Mouse (Mus musculus) intestine, postnatal 0 days (tissue): ENCODE measurements around the gene Rtraf. TPM values are rescaled to one million over a fixed set of nuclear protein-coding genes. Genes with fewer than 3 reads are reported as not detected.

Experiments
- ATAC-seq: fragments of 200-750 bp; cut with Nextera tagmentation; 2 replicates; pipeline ENCODE4 v1.8.0; 2017; ENCODE audit warnings: mild to moderate bottlenecking, moderate TSS enrichment, moderate library complexity
- H3K27ac ChIP-seq: fragments of 300-500 bp; sonication (generic); 2 replicates; pipeline ENCODE4 v1.5.1; 2014; ENCODE audit warnings: mild to moderate bottlenecking, low read depth, low read length, moderate library complexity
- H3K27me3 ChIP-seq: fragments of 300-500 bp; sonication (generic); replicated peaks from 2 replicates; pipeline ENCODE4 v1.6.1; 2014; ENCODE audit warnings: low read length, mixed read lengths; ENCODE audit not compliant: control insufficient read depth, insufficient read depth
- H3K36me3 ChIP-seq: fragments of 300-500 bp; sonication (generic); 2 replicates; pipeline ENCODE4 v1.6.1; 2014; ENCODE audit warnings: mild to moderate bottlenecking, moderate library complexity; ENCODE audit not compliant: control insufficient read depth, insufficient read depth
- H3K4me1 ChIP-seq: fragments of 300-500 bp; sonication (generic); replicated peaks from 2 replicates; pipeline ENCODE4 v1.6.1; 2014; ENCODE audit warnings: antibody characterized with exemption, low read length, mixed read lengths; ENCODE audit not compliant: control insufficient read depth, insufficient read depth
- H3K4me2 ChIP-seq: fragments of 300-500 bp; sonication (generic); replicated peaks from 2 replicates; pipeline ENCODE4 v1.6.1; 2014; ENCODE audit warnings: low read depth, mild to moderate bottlenecking, moderate library complexity
- H3K4me3 ChIP-seq: fragments of 300-500 bp; sonication (generic); 2 replicates; pipeline ENCODE4 v1.5.1; 2014; ENCODE audit warnings: low read depth, low read length
- H3K9ac ChIP-seq: fragments of 300-500 bp; sonication (generic); 2 replicates; pipeline ENCODE4 v1.6.1; 2014; ENCODE audit warnings: mild to moderate bottlenecking, low read depth, low read length
- H3K9me3 ChIP-seq: fragments of 300-500 bp; sonication (generic); 2 replicates; pipeline ENCODE4 v1.6.1; 2016; ENCODE audit warnings: mixed run types; ENCODE audit not compliant: control insufficient read depth
- CTCF ChIP-seq: sonication (generic); IDR thresholded peaks from 2 replicates; pipeline ENCODE4 v1.5.1; 2016; ENCODE audit warnings: low read depth, mild to moderate bottlenecking, control low read depth, antibody characterized with exemption, moderate library complexity
- WGBS: fragments of 180-500 bp; shearing (Covaris S2); extraction: QIAGEN DNeasy Blood & Tissue Kit; methylation state at CpG from one replicate; pipeline ENCODE4 v1.1.7; 2014; 5-methylcytosine and 5-hydroxymethylcytosine counted together
- polyA plus RNA-seq: library from polyadenylated mRNA; unstranded; fragments of >200 nt; fragmentation: Nextera tagmentation; extraction: Ambion mirVana; gene quantifications from 2 replicates; pipeline ENCODE4 v1.2.1, GENCODE M21; 2015

The Rtraf gene
- polyA plus RNA-seq, 1 experiment from 2014 or later: 209 TPM

DNA sequence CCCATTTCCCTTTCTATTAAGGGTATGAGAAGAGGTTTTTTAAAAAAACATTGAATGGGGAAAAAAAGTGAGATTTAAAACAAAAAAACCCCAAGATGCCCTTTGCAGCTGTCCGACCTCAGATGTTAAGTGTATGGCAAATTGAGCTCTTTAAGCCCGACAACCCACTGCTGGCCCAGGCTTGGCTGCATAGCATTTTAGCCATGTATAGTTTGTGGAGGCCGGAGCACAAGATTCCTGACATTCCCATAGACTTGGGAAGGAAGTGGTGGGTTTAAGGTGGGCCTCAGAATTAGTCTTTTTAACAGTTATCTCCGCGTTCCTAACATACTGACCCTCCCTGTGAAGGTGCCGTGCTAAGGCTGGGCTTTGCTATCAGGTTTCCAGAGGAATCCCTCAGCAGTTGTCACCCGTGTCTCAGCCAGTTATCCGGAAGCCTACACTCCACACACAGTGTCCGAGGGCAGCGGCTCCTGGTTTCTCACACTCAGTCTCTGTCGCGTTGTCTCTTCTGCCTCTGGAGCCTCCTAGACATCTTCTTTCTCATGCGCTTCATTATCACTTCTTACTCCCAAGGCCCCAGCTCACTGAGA, 49.5 kb downstream of the Rtraf start:
- H3K4me1 ChIP-seq: no peaks in the 10 kb centered on the region
- peaks cover 10% of the 10 kb centered on the region for H3K36me3 ChIP-seq
- no peak overlapping the region for H3K4me3 ChIP-seq
- H3K27me3 ChIP-seq: no peaks in the 10 kb centered on the region
- no peak for ATAC-seq
- H3K4me2 ChIP-seq: no peak overlapping the region
- no peak overlapping the region for H3K9ac ChIP-seq
- no peaks in the 10 kb centered on the region for H3K9me3 ChIP-seq
- no peak for TF ChIP-seq CTCF
- WGBS: 80% methylated on average over 13 of the region's 13 CpGs
- H3K27ac ChIP-seq: no peak overlapping the region

DNA sequence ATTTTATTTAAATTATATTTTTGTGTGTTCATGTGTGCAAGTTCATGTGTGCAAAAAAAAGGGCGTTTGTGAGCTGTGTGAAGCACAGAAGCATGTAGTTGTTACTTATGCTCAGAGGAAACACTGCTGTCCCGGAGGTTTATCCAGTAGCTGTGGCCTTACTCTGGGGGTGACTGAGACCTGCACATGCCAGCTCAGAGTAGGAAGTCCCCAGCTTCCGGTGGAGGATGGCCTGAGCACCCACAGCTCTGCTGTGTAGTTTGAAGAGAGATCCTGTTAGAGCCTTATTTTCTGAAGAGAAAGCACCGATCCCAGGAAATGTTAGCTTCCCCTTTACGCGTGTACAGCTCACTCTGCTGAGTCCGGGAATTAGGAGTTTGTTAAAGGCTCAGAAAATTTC, 52.5 kb downstream of the Rtraf start:
- 74% methylated on average over 7 of the region's 7 CpGs for WGBS
- H3K27ac ChIP-seq: no peak overlapping the region
- no peak overlapping the region for H3K4me3 ChIP-seq
- H3K4me1 ChIP-seq: no peaks in the 10 kb centered on the region
- H3K9ac ChIP-seq: no peak overlapping the region
- no peaks in the 10 kb centered on the region for H3K27me3 ChIP-seq
- no peaks in the 10 kb centered on the region for H3K9me3 ChIP-seq
- H3K4me2 ChIP-seq: no peak overlapping the region
- ATAC-seq: no peak
- TF ChIP-seq CTCF: no peak
- H3K36me3 ChIP-seq: 0 out of 2 replicates have a peak, but pooled peaks cover 6% of the 10 kb centered on the region

DNA sequence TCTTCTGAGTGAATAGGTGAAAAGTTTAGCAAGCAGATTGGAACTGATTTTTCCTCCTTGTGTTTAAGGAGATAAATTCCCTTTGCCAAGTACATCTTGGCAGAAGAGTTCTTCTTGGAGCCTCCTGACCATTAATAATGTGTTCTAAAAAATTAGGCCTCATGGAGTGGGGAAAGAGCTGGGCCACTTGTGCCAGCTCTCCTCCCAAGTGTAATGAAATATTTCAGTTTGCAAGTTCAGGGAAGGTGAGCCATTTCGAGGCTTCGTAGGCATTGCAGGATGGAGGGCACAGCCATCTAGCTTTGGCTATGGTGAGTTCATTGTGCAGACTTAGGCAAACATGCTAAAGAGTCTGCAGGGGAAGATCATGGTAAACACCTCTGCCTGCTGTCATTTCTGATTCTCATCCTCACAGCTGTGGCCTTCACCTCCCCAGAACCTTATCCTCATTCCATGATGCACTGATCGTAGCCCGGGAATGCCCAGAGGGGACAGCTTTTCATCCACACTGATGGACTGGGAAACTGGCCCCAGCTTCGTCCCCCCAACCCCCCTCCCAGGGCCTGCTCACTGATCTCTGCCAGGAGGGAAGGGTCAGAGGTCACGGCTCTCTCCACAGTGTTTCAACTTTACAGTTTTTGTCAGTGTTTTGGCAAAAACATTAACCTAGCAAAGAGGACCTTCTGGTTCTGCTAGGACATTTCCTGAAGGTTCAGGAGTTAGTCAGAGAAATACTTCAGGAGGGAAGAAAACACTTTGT, 54.0 kb downstream of the Rtraf start:
- Histone ChIP-seq H3K27ac (no peak overlapping the region), H3K9ac (no peak overlapping the region), H3K27me3 (no peaks in the 10 kb centered on the region), H3K4me3 (no peak overlapping the region), H3K4me2 (no peak overlapping the region), H3K4me1 (no peaks in the 10 kb centered on the region), H3K9me3 (no peaks in the 10 kb centered on the region), H3K36me3 (peaks cover 6% of the 10 kb centered on the region; the same call in 1 of the 2 replicates)
- WGBS: 68% methylated on average over 6 of the region's 6 CpGs
- ATAC-seq: no peak
- no peak for TF ChIP-seq CTCF

DNA sequence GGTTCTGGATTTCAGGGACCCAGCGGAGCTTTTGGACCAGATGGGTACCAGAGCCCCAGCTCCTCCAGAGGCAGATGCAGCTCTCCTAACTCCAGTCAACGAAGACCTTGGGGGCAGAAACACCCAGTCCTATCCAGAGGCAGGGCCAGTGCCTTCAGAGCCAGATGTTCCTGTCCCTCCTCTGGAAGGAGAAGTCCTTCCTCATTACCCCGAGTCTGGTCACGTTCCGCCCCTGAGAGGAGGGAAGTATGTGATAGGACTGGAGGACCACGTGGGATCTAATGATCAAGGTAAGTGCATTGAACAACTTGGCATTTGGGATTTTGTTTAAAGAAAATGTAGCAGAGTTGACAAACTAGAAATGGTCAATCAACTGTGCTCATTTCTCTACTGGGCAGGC, 55.0 kb downstream of the Rtraf start:
- 90% methylated on average over 6 of the region's 6 CpGs for WGBS
- H3K4me1 ChIP-seq: no peaks in the 10 kb centered on the region

DNA sequence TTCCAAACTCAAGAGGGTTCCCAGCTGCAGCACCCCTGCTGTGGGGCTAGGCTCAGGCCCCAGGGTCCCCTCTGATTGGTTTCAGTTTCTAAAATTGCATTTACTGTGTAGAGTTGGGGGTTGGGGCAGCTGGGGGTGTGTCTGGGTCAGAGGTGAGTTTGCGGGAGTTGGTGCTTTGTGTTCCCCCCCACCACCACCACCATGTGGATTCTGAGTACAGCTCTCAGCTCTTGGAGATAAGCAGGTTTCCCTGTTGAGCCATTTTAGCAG, 57.3 kb downstream of the Rtraf start:
- H3K4me2 ChIP-seq: no peak overlapping the region
- peaks cover 6% of the 10 kb centered on the region; the same call in 1 of the 2 replicates for H3K36me3 ChIP-seq
- H3K4me3 ChIP-seq: no peak overlapping the region
- no peaks in the 10 kb centered on the region for H3K27me3 ChIP-seq
- H3K4me1 ChIP-seq: no peaks in the 10 kb centered on the region
- no peak overlapping the region for H3K27ac ChIP-seq
- WGBS: 58% methylated on average over 1 of the region's 1 CpGs
- H3K9ac ChIP-seq: no peak overlapping the region
- TF ChIP-seq CTCF: no peak
- no peaks in the 10 kb centered on the region for H3K9me3 ChIP-seq
- ATAC-seq: no peak

More for the DNA sequence above, 55.0 kb downstream of the Rtraf start:
- Histone ChIP-seq H3K9me3 (no peaks in the 10 kb centered on the region), H3K4me2 (no peak overlapping the region), H3K9ac (no peak overlapping the region), H3K4me3 (no peak overlapping the region), H3K27ac (no peak overlapping the region), H3K36me3 (peaks cover 6% of the 10 kb centered on the region; the same call in 1 of the 2 replicates), H3K27me3 (no peaks in the 10 kb centered on the region)
- no peak for ATAC-seq
- TF ChIP-seq CTCF: no peak

DNA sequence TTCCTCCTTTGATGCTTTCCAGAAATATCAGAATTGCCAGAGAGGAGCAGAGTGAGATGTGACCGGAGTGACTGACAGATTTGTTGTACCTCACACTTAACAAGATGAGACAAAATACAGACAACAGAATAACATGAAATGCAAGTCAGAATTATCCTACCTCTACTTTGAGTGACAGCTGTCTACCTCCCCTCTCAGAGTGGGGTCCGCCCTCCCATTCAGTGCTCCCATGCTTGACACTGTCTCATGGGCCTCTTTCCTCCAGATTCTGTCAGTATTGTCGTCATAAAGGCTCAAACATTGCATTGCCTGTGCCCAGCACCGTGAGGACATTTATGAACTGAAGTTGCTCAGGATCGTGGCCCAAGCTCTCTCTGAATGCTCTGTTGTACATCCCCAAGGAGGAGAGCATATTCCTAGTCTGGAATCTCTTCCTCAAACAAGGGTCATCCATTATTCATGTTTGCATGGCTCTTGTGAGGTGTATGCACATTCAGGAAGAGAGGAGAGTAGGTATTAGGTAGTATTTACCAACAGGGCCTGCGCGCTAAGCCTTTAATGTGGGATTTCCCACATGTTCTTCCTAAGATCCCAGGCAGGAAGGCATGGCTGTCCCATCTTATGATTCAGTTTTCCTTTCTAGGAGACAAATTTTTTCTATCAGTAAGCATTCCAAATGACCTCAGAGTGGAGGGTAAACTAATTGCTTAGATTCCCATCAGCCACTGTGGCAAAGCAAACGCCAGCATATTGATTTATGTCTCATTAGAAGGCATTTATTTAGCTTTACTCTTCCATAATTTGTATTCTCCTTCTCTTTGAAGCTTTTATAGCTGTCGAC, 57.9 kb downstream of the Rtraf start:
- TF ChIP-seq CTCF: no peak
- H3K9ac ChIP-seq: no peak overlapping the region
- H3K36me3 ChIP-seq: peaks cover 6% of the 10 kb centered on the region; the same call in 1 of the 2 replicates
- WGBS: 64% methylated on average over 9 of the region's 9 CpGs
- H3K9me3 ChIP-seq: no peaks in the 10 kb centered on the region
- H3K4me1 ChIP-seq: no peaks in the 10 kb centered on the region
- no peak overlapping the region for H3K4me2 ChIP-seq
- H3K27ac ChIP-seq: no peak overlapping the region
- no peak for ATAC-seq
- H3K4me3 ChIP-seq: no peak overlapping the region
- no peaks in the 10 kb centered on the region for H3K27me3 ChIP-seq
